Mouse (Mus musculus) liver, adult 2 months (tissue): Measurements from ENCODE around the gene Poglut1. TPM values are rescaled to one million over a fixed set of nuclear protein-coding genes. Genes with fewer than 3 reads are reported as not detected.

Source experiments
- DNase-seq: peaks from one replicate; pipeline ENCODE4 v3.0.0-alpha.2; 2011; ENCODE audit warnings: low read depth, low spot score; ENCODE audit errors: extremely low read depth
- H3K27ac ChIP-seq: fragments of 200-500 bp; replicated peaks from 2 replicates; pipeline ENCODE4 v1.5.1; 2012; ENCODE audit warnings: low read depth, mild to moderate bottlenecking, control low read depth, inconsistent platforms, low read length; ENCODE audit not compliant: insufficient read depth
- H3K27me3 ChIP-seq: fragments of 200-500 bp; 2 replicates; pipeline ENCODE4 v1.6.1; 2012; ENCODE audit warnings: mild to moderate bottlenecking, moderate library complexity, low read length, inconsistent platforms; ENCODE audit not compliant: control insufficient read depth, insufficient read depth
- H3K36me3 ChIP-seq: fragments of 200-500 bp; 2 replicates; pipeline ENCODE4 v1.6.1; 2012; ENCODE audit warnings: low read length, inconsistent platforms; ENCODE audit not compliant: control insufficient read depth, insufficient read depth
- H3K4me1 ChIP-seq: fragments of 200-500 bp; 2 replicates; pipeline ENCODE4 v1.6.1; 2011; ENCODE audit warnings: low read length; ENCODE audit not compliant: control insufficient read depth, insufficient read depth
- H3K4me3 ChIP-seq: fragments of 200-500 bp; 2 replicates; pipeline ENCODE4 v1.5.1; 2011; ENCODE audit warnings: low read depth, mild to moderate bottlenecking, control low read depth, low read length, moderate library complexity; ENCODE audit not compliant: insufficient read depth
- H3K79me2 ChIP-seq: fragments of 200-500 bp; 2 replicates; pipeline ENCODE4 v1.6.1; 2012; ENCODE audit warnings: inconsistent platforms, mild to moderate bottlenecking, low read length, moderate library complexity; ENCODE audit not compliant: control insufficient read depth, insufficient read depth
- H3K9ac ChIP-seq: fragments of 200-500 bp; 2 replicates; pipeline ENCODE4 v1.6.1; 2012; ENCODE audit warnings: low read depth, mild to moderate bottlenecking, control low read depth, inconsistent platforms, low read length
- CTCF ChIP-seq: fragments of 200-500 bp; IDR thresholded peaks from 2 replicates; pipeline ENCODE4 v1.5.1; 2011; ENCODE audit warnings: low read depth, low read length, control low read depth
- POLR2A ChIP-seq: fragments of 200-500 bp; IDR thresholded peaks from 2 replicates; pipeline ENCODE4 v1.6.1; 2011; ENCODE audit warnings: low read length, control low read depth; ENCODE audit not compliant: insufficient read depth; ENCODE audit errors: extremely low read depth
- WGBS: fragments of 180-500 bp; shearing (Covaris S2); methylation state at CpG from one replicate; pipeline ENCODE4 v1.1.7; 2018; 5-methylcytosine and 5-hydroxymethylcytosine counted together
- polyA plus RNA-seq: library from polyadenylated mRNA; depleted of rRNA; stranded (reverse); fragments of >200 nt; gene quantifications from 2 replicates; pipeline ENCODE4 v1.2.3, GENCODE M21; 2012
- total RNA-seq: library from RNA; depleted of rRNA; stranded (reverse); fragments of >200 nt; gene quantifications from 2 replicates; pipeline ENCODE4 v1.2.3, GENCODE M21; 2014

Poglut1 gene
- total and polyA plus RNA-seq, 2 experiments: 6.9 to 12.9 TPM

DNA sequence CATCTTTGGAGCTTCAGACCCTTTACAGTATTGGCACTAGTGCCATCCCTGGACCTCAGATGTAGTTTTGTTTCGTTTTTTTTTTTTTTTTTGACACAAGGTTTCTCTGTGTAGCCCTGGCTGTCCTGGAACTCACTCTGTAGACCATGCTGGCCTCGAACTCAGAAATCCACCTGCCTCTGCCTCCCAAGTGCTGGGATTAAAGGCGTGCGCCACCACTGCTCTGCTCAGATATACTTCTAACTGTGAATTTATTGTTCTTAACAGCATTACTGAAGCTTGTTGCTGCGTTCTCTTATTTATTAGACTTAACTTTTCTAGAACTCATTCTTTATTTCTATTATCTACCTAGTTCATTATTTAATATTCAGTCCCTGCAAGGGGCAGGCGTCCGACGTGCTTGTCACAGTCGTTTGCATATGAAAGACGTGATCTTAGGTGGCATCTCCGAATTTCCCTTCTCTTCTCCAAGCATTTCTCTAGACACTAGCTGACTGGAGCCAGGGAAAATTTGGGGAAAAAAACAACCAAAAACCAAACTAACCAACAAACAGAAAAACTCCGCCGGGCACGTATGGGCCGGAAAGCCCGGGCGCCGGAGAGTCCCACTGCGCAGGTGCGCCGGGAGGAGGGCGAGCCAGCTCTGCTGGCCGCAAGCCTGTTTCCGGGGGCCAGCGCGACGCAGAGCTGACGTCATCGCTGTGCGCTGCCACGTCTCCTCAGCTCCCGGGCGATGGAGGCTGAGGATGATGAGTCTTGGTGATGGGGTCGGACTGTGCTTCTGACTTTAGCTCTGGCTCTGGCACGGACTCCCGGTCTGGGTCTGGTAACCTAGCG is 12.3 kb upstream of the Poglut1 start:
- 0 out of 2 replicates have a peak, but pooled peaks cover 2% of the 10 kb centered on the region for H3K27me3 ChIP-seq
- 7% methylated on average over 37 of the region's 37 CpGs for WGBS

DNA sequence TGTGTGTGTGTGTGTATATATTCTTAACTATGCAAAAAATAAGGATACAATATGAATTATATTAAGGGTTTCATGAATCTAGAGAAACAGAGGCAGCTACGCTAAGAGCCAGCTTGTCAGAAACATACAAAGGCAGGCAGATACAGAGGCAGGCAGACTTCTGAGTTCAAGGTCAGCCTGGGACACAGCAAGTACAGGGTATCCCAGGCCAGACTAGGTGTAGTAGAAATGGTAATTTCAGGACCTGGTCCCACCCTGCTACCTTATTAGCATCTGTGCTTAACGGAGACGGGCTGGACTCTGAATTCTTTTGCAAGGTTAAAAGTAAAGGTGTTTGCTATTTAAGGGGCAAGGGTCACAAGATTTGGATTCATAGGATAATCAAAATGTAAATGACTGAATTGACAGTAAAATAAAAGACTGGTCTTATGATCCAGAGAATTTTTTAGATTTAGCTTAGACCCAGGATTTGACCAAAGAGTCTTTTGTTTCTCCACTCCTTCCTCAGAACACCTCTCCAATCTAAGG is 8.2 kb upstream of the Poglut1 start, which contains the start of gene Tmem39a:
Gene Tmem39a, plus strand, starts transcription at position 478 of the 528 bp plus-strand sequence.
- Histone ChIP-seq H3K79me2 (peaks cover 5% of the 10 kb centered on the region; the same call in 1 of the 2 replicates), H3K9ac (no peak within 1 kb of the TSS), H3K4me1 (no peaks in the 10 kb centered on the region), H3K36me3 (no peaks in the 10 kb centered on the region), H3K4me3 (no peak within 1 kb of the TSS), H3K27me3 (0 out of 2 replicates have a peak, but pooled peaks cover 2% of the 10 kb centered on the region), H3K27ac (no peak within 1 kb of the TSS)
- no peak for DNase-seq
- TF ChIP-seq POLR2A (no peak), CTCF (no peak)
- WGBS: 74% methylated on average over 3 of the region's 3 CpGs

More for the DNA sequence above, 12.3 kb upstream of the Poglut1 start:
- peak; percentile 73 for DNase-seq
- Histone ChIP-seq H3K4me3 (peak overlapping the region; percentile 98), H3K4me1 (no peaks in the 10 kb centered on the region), H3K36me3 (peaks cover 13% of the 10 kb centered on the region), H3K9ac (peak overlapping the region; percentile 88), H3K27ac (peak overlapping the region; percentile 76), H3K79me2 (peaks cover 15% of the 10 kb centered on the region; the same call in 1 of the 2 replicates)
- TF ChIP-seq POLR2A (0 out of 2 replicates have a peak, but pooled peaks have one; percentile 66), CTCF (no peak)

DNA sequence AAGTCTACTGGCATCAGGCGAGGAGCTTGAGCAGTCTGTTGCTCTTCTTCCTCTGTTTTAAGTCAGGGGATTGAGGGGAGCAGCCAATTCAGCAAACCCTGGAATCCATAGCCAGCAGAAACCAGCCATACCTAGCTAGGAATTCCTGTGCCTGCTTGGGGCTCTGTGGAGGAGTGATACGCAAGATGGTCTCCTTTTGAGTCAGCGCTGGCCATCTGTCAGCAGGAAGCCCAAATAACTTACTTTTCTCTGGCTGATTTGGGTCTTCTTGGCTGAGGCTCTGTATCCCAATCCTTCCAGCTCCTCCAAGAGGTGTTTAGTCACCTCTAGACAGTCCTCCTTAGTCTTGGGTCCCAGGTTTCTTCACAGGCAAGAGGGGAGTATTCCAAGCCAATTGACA is 5.9 kb upstream of the Poglut1 start:
- no peak for DNase-seq
- Histone ChIP-seq H3K4me1 (no peaks in the 10 kb centered on the region), H3K36me3 (no peaks in the 10 kb centered on the region), H3K4me3 (no peak overlapping the region), H3K9ac (no peak overlapping the region), H3K79me2 (no peaks in the 10 kb centered on the region), H3K27ac (no peak overlapping the region), H3K27me3 (0 out of 2 replicates have a peak, but pooled peaks cover 2% of the 10 kb centered on the region)
- TF ChIP-seq CTCF (no peak), POLR2A (no peak)
- 84% methylated on average over 3 of the region's 3 CpGs for WGBS

DNA sequence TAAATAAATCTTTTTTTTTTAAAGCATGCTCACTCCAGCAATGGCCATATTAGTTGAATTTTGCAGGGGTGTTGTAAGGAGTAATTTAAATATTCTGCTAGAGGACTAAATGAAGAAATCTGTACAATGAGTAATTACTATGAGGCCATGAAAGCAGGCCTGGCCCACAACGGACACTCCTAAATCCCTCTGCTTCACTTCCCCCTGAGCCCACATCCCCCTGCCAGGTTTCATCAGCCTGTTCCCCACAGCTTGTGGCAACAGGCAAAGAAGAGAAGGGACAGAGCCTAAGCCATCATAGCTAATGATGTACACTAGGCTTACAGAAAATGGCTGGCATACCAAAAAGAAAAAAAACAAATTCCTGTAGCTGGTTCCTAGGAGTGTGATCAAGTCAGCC is 2.1 kb downstream of the Poglut1 start:
- Histone ChIP-seq H3K9ac (no peak overlapping the region), H3K4me3 (no peak overlapping the region), H3K27ac (no peak overlapping the region), H3K27me3 (no peaks in the 10 kb centered on the region), H3K4me1 (no peaks in the 10 kb centered on the region; the same call in 1 of the 2 replicates), H3K36me3 (peaks cover 7% of the 10 kb centered on the region), H3K79me2 (no peaks in the 10 kb centered on the region)
- 96% methylated on average over 1 of the region's 1 CpGs for WGBS
- TF ChIP-seq CTCF: no peak
- no peak for TF ChIP-seq POLR2A
- DNase-seq: no peak

DNA sequence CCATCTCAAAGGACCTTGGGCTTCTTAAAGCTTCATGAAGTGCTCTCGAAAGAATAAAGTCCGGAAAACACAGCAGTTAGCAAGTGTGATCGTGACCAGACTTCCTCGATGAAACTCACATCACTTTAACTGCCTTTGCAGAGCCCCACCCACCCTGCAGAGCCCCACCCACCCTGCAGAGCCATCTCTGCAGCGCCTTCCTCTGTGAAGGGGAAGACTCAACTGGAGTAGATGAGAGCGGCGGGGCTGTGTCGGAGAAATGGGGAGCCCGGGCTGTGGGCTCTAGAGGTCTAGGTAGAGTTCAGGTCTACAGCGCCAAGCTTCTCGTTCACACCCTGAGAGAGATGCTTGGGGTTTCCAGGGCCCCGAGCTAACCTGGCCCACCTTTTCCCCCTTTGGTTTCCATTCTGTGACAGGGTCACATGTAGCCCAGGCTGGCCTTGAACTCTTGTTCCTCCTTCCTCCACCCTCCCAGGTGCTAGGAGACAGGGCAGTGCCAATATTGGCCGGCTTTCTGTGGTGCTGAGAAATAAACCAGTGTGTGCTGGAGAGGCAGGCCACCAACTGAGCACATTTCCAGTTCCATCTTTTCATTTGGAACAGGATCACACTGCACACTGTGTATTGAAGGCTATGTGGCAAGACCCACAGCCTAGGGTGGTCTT is 11.2 kb downstream of the Poglut1 start:
- no peak for DNase-seq
- H3K27me3 ChIP-seq: no peaks in the 10 kb centered on the region
- no peaks in the 10 kb centered on the region for H3K79me2 ChIP-seq
- H3K27ac ChIP-seq: no peak overlapping the region
- no peak overlapping the region for H3K9ac ChIP-seq
- no peak overlapping the region for H3K4me3 ChIP-seq
- H3K4me1 ChIP-seq: no peaks in the 10 kb centered on the region; the same call in 1 of the 2 replicates
- TF ChIP-seq CTCF (no peak), POLR2A (no peak)
- WGBS: 88% methylated on average over 13 of the region's 13 CpGs
- peaks cover 15% of the 10 kb centered on the region for H3K36me3 ChIP-seq
